In genomic region chr19:42009067-42009466, GRCm38 (mm10) we compare ENCODE assay signal across 19 mouse cellular contexts. TPM values are rescaled to one million over a fixed set of nuclear protein-coding genes. Genes with fewer than 3 reads are reported as not detected.
DNase-seq lines count a peak whose midpoint lies in the region; ATAC-seq and TF ChIP-seq lines count a peak whose summit lies in the region.
"Had no signal": no experiment of that assay in that cellular context is flagged by ENCODE, and none has a peak within 500 bp of the region (broad histone marks: within the 10 kb centered on the region; RNA-seq: fewer than 3 reads in every experiment).

No protein-coding gene starts in this region.

- no peaks in the 10 kb centered on the region for H3K9me3 ChIP-seq in heart, embryonic 14.5 days (ENCODE audit: control insufficient read depth, low read length)
- no peaks in the 10 kb centered on the region for H3K9me3 ChIP-seq in lung, embryonic 14.5 days (ENCODE audit: low read depth, low read length)
- no peaks in the 10 kb centered on the region for H3K9me3 ChIP-seq in limb, embryonic 14.5 days (ENCODE audit: control insufficient read depth, low read length)
- H3K9me3 ChIP-seq: embryonic facial prominence, embryonic 15.5 days; forebrain, embryonic 15.5 days; hindbrain, embryonic 13.5 days; liver, embryonic 13.5 days had no signal

- ATAC-seq in heart, embryonic 14.5 days (ENCODE audit: insufficient number of reproducible peaks, insufficient read depth, low FRiP score, low read depth): no peak
- no peak for ATAC-seq in lung, embryonic 14.5 days (ENCODE audit: insufficient read depth)
- ATAC-seq in limb, embryonic 14.5 days (ENCODE audit: low FRiP score, low read depth): no peak; the same call in 1 of the 2 replicates
- ATAC-seq: forebrain, embryonic 15.5 days had no signal

- TF ChIP-seq POLR2A in limb, embryonic 14.5 days (IDR thresholded peaks at IDR 0.05; ENCODE audit: borderline replicate concordance, extremely low read depth, insufficient read depth, insufficient read length): no peak

- intact Hi-C loops in heart, postnatal 25 days (cut with DNase I): no loop called here

- TF ChIP-seq CTCF in lung, embryonic 14.5 days (IDR thresholded peaks at IDR 0.05; ENCODE audit: low read depth): no peak

- peak overlapping the region; percentile 56 to 64 for H3K27ac ChIP-seq in heart, embryonic 14.5 days (replicated peaks in 1 of 2; ENCODE audit: control insufficient read depth in 1 of 2, insufficient read depth in 1 of 2, low read depth in 2 of 2, low read length in 2 of 2)
- H3K27ac ChIP-seq in lung, embryonic 14.5 days (ENCODE audit: low read depth): 0 out of 2 replicates have a peak overlapping the region, but pooled peaks have one; percentile 8
- peak overlapping the region; percentile 9 for H3K27ac ChIP-seq in limb, embryonic 14.5 days (replicated peaks; ENCODE audit: low read depth, low read length)
- H3K27ac ChIP-seq: embryonic facial prominence, embryonic 15.5 days; forebrain, embryonic 15.5 days; hindbrain, embryonic 13.5 days; left cerebral cortex, adult 2 months; liver, embryonic 13.5 days had no signal

- WGBS in heart, embryonic 14.5 days: 65% methylated on average over 7 of the region's 7 CpGs
- WGBS in lung, embryonic 14.5 days: 29% methylated on average over 7 of the region's 7 CpGs
- 21% methylated on average over 7 of the region's 7 CpGs for WGBS in limb, embryonic 14.5 days

- no peak overlapping the region for H3K4me2 ChIP-seq in heart, embryonic 14.5 days (ENCODE audit: low read length)
- H3K4me2 ChIP-seq in lung, embryonic 14.5 days: no peak overlapping the region
- no peak overlapping the region for H3K4me2 ChIP-seq in limb, embryonic 14.5 days (replicated peaks; ENCODE audit: low read depth, low read length, severe bottlenecking)
- H3K4me2 ChIP-seq: embryonic facial prominence, embryonic 15.5 days; forebrain, embryonic 15.5 days; hindbrain, embryonic 13.5 days; liver, embryonic 13.5 days had no signal

- no peak overlapping the region for H3K4me3 ChIP-seq in heart, embryonic 14.5 days (ENCODE audit: control insufficient read depth in 1 of 2, insufficient read depth in 1 of 2, low read depth in 1 of 2, low read length in 2 of 2)
- H3K4me3 ChIP-seq in lung, embryonic 14.5 days (ENCODE audit: low read depth, low read length): no peak overlapping the region
- H3K4me3 ChIP-seq in limb, embryonic 14.5 days (replicated peaks; ENCODE audit: low read length): no peak overlapping the region
- H3K4me3 ChIP-seq: embryonic facial prominence, embryonic 15.5 days; forebrain, embryonic 15.5 days; hindbrain, embryonic 13.5 days; left cerebral cortex, adult 2 months; liver, embryonic 13.5 days had no signal

- DNase-seq in heart, postnatal 25 days (ENCODE audit: low spot score): no peak
- no peak for DNase-seq in lung, embryonic 14.5 days
- no peak for DNase-seq in lung, postnatal 14 days
- peak; percentile 35 for DNase-seq in brain, adult 2 months (ENCODE audit: low read depth, low spot score)
- no peak for DNase-seq in limb, embryonic 14.5 days (ENCODE audit: low spot score)
- DNase-seq in cerebellum, postnatal 36 days: no peak
- DNase-seq in lung, postnatal 10 days: no peak
- DNase-seq: adrenal gland, adult 8-10 months; cerebellum, postnatal 14 days; liver, embryonic 13.5 days; right cerebral cortex, postnatal 25 days had no signal

- no peaks in the 10 kb centered on the region for H3K36me3 ChIP-seq in heart, embryonic 14.5 days (ENCODE audit: control insufficient read depth, insufficient read depth, low read length)
- no peaks in the 10 kb centered on the region for H3K36me3 ChIP-seq in lung, embryonic 14.5 days (ENCODE audit: insufficient read depth)
- H3K36me3 ChIP-seq in limb, embryonic 14.5 days (ENCODE audit: control insufficient read depth, insufficient read depth, low read length): 0 out of 2 replicates have a peak, but pooled peaks cover 3% of the 10 kb centered on the region
- H3K36me3 ChIP-seq: embryonic facial prominence, embryonic 15.5 days; forebrain, embryonic 15.5 days; hindbrain, embryonic 13.5 days; liver, embryonic 13.5 days had no signal

- H3K9ac ChIP-seq in heart, embryonic 14.5 days (ENCODE audit: low read length): no peak overlapping the region
- H3K9ac ChIP-seq in lung, embryonic 14.5 days: no peak overlapping the region
- H3K9ac ChIP-seq in limb, embryonic 14.5 days (ENCODE audit: low read depth, low read length, severe bottlenecking): no peak overlapping the region; the same call in 1 of the 2 replicates
- H3K9ac ChIP-seq: embryonic facial prominence, embryonic 15.5 days; forebrain, embryonic 15.5 days; hindbrain, embryonic 13.5 days; liver, embryonic 13.5 days had no signal

- no peaks in the 10 kb centered on the region for H3K27me3 ChIP-seq in heart, embryonic 14.5 days (ENCODE audit: control insufficient read depth, insufficient read depth, low read length)
- no peaks in the 10 kb centered on the region for H3K27me3 ChIP-seq in lung, embryonic 14.5 days (ENCODE audit: insufficient read depth, low read length)
- no peaks in the 10 kb centered on the region for H3K27me3 ChIP-seq in limb, embryonic 14.5 days (ENCODE audit: control insufficient read depth, insufficient read depth, low read length)
- H3K27me3 ChIP-seq: embryonic facial prominence, embryonic 15.5 days; forebrain, embryonic 15.5 days; hindbrain, embryonic 13.5 days; liver, embryonic 13.5 days had no signal

- H3K4me1 ChIP-seq in heart, embryonic 14.5 days (ENCODE audit: control insufficient read depth in 2 of 2, insufficient read depth in 2 of 2, low read length in 2 of 2): peaks cover 29 to 42% of the 10 kb centered on the region in 2 experiments
- H3K4me1 ChIP-seq in lung, embryonic 14.5 days (ENCODE audit: insufficient read depth): no peaks in the 10 kb centered on the region
- peaks cover 31% of the 10 kb centered on the region for H3K4me1 ChIP-seq in limb, embryonic 14.5 days (ENCODE audit: control insufficient read depth, insufficient read depth, low read length)
- H3K4me1 ChIP-seq: forebrain, embryonic 15.5 days had no signal

RNA-seq across cellular contexts. Expression of gene Ankrd2, which starts 26.7 kb away (rescaled TPM):
- polyA plus RNA-seq in heart, embryonic 14.5 days (2014; fragmentation: Nextera tagmentation; extraction: Ambion mirVana): not detected in 2 replicates
- total RNA-seq in heart, postnatal 25 days (2021): not detected
- 0.17 and 0.41 TPM in 2 replicates for polyA plus RNA-seq in lung, embryonic 14.5 days (2014; fragmentation: Nextera tagmentation; extraction: Ambion mirVana)
- 0.58 and 0.96 TPM in 2 replicates for polyA plus RNA-seq in limb, embryonic 14.5 days (2012; rRNA removed)
- 0.66 and 1.5 TPM in 2 replicates for polyA plus RNA-seq in limb, embryonic 14.5 days (2014; fragmentation: Nextera tagmentation; extraction: Ambion mirVana)
- total RNA-seq: megakaryocyte, adult 5-6 weeks; monocyte, adult 5-6 weeks had no signal
- polyA plus RNA-seq: large intestine, adult 2 months had no signal

RNA-seq across cellular contexts. Expression of gene Ubtd1, which starts 27.5 kb away (rescaled TPM):
- 11.8 and 13.2 TPM in 2 replicates for polyA plus RNA-seq in heart, embryonic 14.5 days (2014; fragmentation: Nextera tagmentation; extraction: Ambion mirVana)
- total RNA-seq in heart, postnatal 25 days (2021): 10 to 100 TPM; 22.3 to 23.8 TPM
- polyA plus RNA-seq in lung, embryonic 14.5 days (2014; fragmentation: Nextera tagmentation; extraction: Ambion mirVana): 13.1 TPM in 2 replicates
- 38.9 and 50.1 TPM in 2 replicates for polyA plus RNA-seq in limb, embryonic 14.5 days (2012; rRNA removed)
- 19.4 and 19.7 TPM in 2 replicates for polyA plus RNA-seq in limb, embryonic 14.5 days (2014; fragmentation: Nextera tagmentation; extraction: Ambion mirVana)

RNA-seq across cellular contexts. Expression of gene Mms19, which starts 28.1 kb away (rescaled TPM):
- polyA plus RNA-seq in heart, embryonic 14.5 days (2014; fragmentation: Nextera tagmentation; extraction: Ambion mirVana): 24.4 and 28.3 TPM in 2 replicates
- total RNA-seq in heart, postnatal 25 days (2021): 10 to 100 TPM; 13.2 to 17.2 TPM
- polyA plus RNA-seq in lung, embryonic 14.5 days (2014; fragmentation: Nextera tagmentation; extraction: Ambion mirVana): 35.6 and 41.7 TPM in 2 replicates
- 83.7 and 102 TPM in 2 replicates for polyA plus RNA-seq in limb, embryonic 14.5 days (2012; rRNA removed)
- 30.0 and 36.1 TPM in 2 replicates for polyA plus RNA-seq in limb, embryonic 14.5 days (2014; fragmentation: Nextera tagmentation; extraction: Ambion mirVana)

RNA-seq across cellular contexts. Expression of gene Hoga1, which starts 36.3 kb away (rescaled TPM):
- 0.74 and 0.76 TPM in 2 replicates for polyA plus RNA-seq in heart, embryonic 14.5 days (2014; fragmentation: Nextera tagmentation; extraction: Ambion mirVana)
- total RNA-seq in heart, postnatal 25 days (2021): 1 to 10 TPM; 1.1 to 1.7 TPM
- polyA plus RNA-seq in lung, embryonic 14.5 days (2014; fragmentation: Nextera tagmentation; extraction: Ambion mirVana): 1.2 and 1.6 TPM in 2 replicates
- polyA plus RNA-seq in limb, embryonic 14.5 days (2012; rRNA removed): 3.5 and 3.7 TPM in 2 replicates
- 2.0 and 2.4 TPM in 2 replicates for polyA plus RNA-seq in limb, embryonic 14.5 days (2014; fragmentation: Nextera tagmentation; extraction: Ambion mirVana)
- total RNA-seq: monocyte, adult 5-6 weeks had no signal

RNA-seq across cellular contexts. Expression of gene 4933411K16Rik, which starts 43.0 kb away (rescaled TPM):
- not detected in 2 replicates for polyA plus RNA-seq in heart, embryonic 14.5 days (2014; fragmentation: Nextera tagmentation; extraction: Ambion mirVana)
- not detected for total RNA-seq in heart, postnatal 25 days (2021)
- polyA plus RNA-seq in lung, embryonic 14.5 days (2014; fragmentation: Nextera tagmentation; extraction: Ambion mirVana): 0.18 TPM in 1 of 2 replicates, not detected in the other
- polyA plus RNA-seq in limb, embryonic 14.5 days (2012; rRNA removed): 0.34 and 0.49 TPM in 2 replicates
- polyA plus RNA-seq in limb, embryonic 14.5 days (2014; fragmentation: Nextera tagmentation; extraction: Ambion mirVana): 0.33 TPM in 1 of 2 replicates, not detected in the other
- total RNA-seq: megakaryocyte, adult 5-6 weeks had no signal
- polyA plus RNA-seq: forebrain, embryonic 15.5 days; hindbrain, embryonic 13.5 days; liver, embryonic 13.5 days had no signal

Comparison
In these comparisons a context has a peak if more than half of its experiments do, and no peak if none do; other contexts are left out.
1. H3K27ac ChIP-seq: peak in every context shown above with its lines; median percentile 60 in heart, embryonic 14.5 days; 9 in limb, embryonic 14.5 days; 8 in lung, embryonic 14.5 days.